Mouse (Mus musculus) embryonic stem cell, embryonic (primary cell): ENCODE data around the gene Gorasp1.

Experiments used
- CTCF ChIA-PET, 4 experiments: fragments of 300-600 bp in 2 of 4; fragments of 350-600 bp in 2 of 4; sonication (Branson Sonifier 250); formaldehyde crosslinking; loops; one replicate each; lab custom pipeline; 2022; ENCODE audit warnings: inconsistent platforms in 2 of 4; lab: Charles Lee
- POLR2A ChIA-PET, 4 experiments: fragments of 300-600 bp in 2 of 4; fragments of 350-600 bp in 2 of 4; sonication (Branson Sonifier 250); formaldehyde crosslinking; loops; one replicate each; lab custom pipeline; 2022; ENCODE audit warnings: antibody characterized with exemption in 4 of 4, inconsistent platforms in 1 of 4; lab: Charles Lee

Gene Gorasp1

GRCm38 (mm10) chr9:119962987-119963667 is 25.8 kb upstream of the Gorasp1 start:
- CTCF ChIA-PET = interaction anchor here (0.6 to 7.1 kb wide), 10 partner anchors 11 to 162 kb away, joined by 3 to 54 read pairs (median 4); partner anchors contain the start of genes Csrnp1 (in 1 of the 4), Gorasp1 (in 1 of the 4) and Ttc21a (in 1 of the 4)
- POLR2A ChIA-PET = interaction anchor here in 3 of 4 experiments (0.8 to 2.7 kb wide), 7 partner anchors 21 to 110 kb away, joined by 3 to 10 read pairs (median 4); partner anchors contain the start of genes Csrnp1 (in 3 of the 3), Gorasp1 (in 1 of the 3) and Ttc21a (in 1 of the 3)

- ChIA-PET CTCF (interaction anchor here in 3 of 4 experiments (0.6 to 7.1 kb wide), 13 partner anchors 12 to 163 kb away, joined by 3 to 54 read pairs (median 3); partner anchors contain the start of genes Csrnp1 (in 1 of the 3), Gorasp1 (in 1 of the 3) and Ttc21a (in 1 of the 3)), POLR2A (interaction anchor here in 3 of 4 experiments (0.8 to 2.7 kb wide), 16 partner anchors 12 to 168 kb away, joined by 3 to 10 read pairs (median 4); partner anchors contain the start of genes Csrnp1 (in 2 of the 3), Gorasp1 (in 2 of the 3), Rpsa (in 2 of the 3) and Ttc21a (in 2 of the 3))
Measured at GRCm38 (mm10) chr9:119962216-119962615, 24.9 kb upstream of the Gorasp1 start.

GRCm38 (mm10) chr9:119958835-119959234 is 21.5 kb upstream of the Gorasp1 start:
- CTCF ChIA-PET = interaction anchor here in 3 of 4 experiments (0.6 to 7.1 kb wide), 7 partner anchors 15 to 168 kb away, joined by 3 to 54 read pairs (median 4); partner anchors contain the start of genes Gorasp1 (in 1 of the 3) and Ttc21a (in 1 of the 3)
- POLR2A ChIA-PET = interaction anchor here in 3 of 4 experiments (1.0 to 2.0 kb wide), 8 partner anchors 9 to 26 kb away, joined by 3 to 6 read pairs (median 5); partner anchors contain the start of genes Csrnp1 (in 1 of the 3), Gorasp1 (in 1 of the 3) and Ttc21a (in 1 of the 3)

GRCm38 (mm10) chr9:119951388-119951787 is 14.0 kb upstream of the Gorasp1 start:
- ChIA-PET CTCF (interaction anchor here in 3 of 4 experiments (1.0 to 3.9 kb wide), 3 partner anchors 23 kb away, joined by 3 to 18 read pairs (median 4); no protein-coding TSS in a partner anchor), POLR2A (interaction anchor here in 2 of 4 experiments (1.2 to 4.2 kb wide), 6 partner anchors 8 to 98 kb away, joined by 3 to 18 read pairs (median 6); partner anchors contain the start of genes Gorasp1 (in 2 of the 2) and Ttc21a (in 2 of the 2))

GRCm38 (mm10) chr9:119950434-119950833 is 13.1 kb upstream of the Gorasp1 start:
- ChIA-PET POLR2A (interaction anchor here in 2 of 4 experiments (0.8 to 2.9 kb wide), 9 partner anchors 8 to 59 kb away, joined by 3 to 12 read pairs (median 4); partner anchors contain the start of genes Gorasp1 (in 2 of the 2), Ttc21a (in 2 of the 2) and Csrnp1 (in 1 of the 2)), CTCF (interaction anchor here in 3 of 4 experiments (0.5 to 6.4 kb wide), 4 partner anchors 24 to 64 kb away, joined by 3 to 19 read pairs (median 10); no protein-coding TSS in a partner anchor)

- POLR2A ChIA-PET = interaction anchor here in 3 of 4 experiments (0.6 to 1.3 kb wide), 3 partner anchors 12 to 474 kb away, joined by 4 to 6 read pairs (median 4); partner anchors contain the start of genes Gorasp1 (in 1 of the 3) and Ttc21a (in 1 of the 3)
- CTCF ChIA-PET = interaction anchor here in 2 of 4 experiments (0.6 to 6.4 kb wide), 4 partner anchors 25 to 218 kb away, joined by 3 to 19 read pairs (median 10); no protein-coding TSS in a partner anchor
Measured at GRCm38 (mm10) chr9:119948804-119949203, 11.4 kb upstream of the Gorasp1 start.

GRCm38 (mm10) chr9:119945173-119945900 is 8.0 kb upstream of the Gorasp1 start:
- CTCF ChIA-PET = interaction anchor here in 3 of 4 experiments (0.6 to 6.4 kb wide), 11 partner anchors 9 to 383 kb away, joined by 3 to 27 read pairs (median 3); no protein-coding TSS in a partner anchor
- POLR2A ChIA-PET = interaction anchor here in 3 of 4 experiments (0.6 to 1.4 kb wide), 5 partner anchors 28 to 182 kb away, joined by 3 to 8 read pairs (median 4); partner anchors contain the start of gene Rpsa (in 1 of the 3)

- ChIA-PET POLR2A (interaction anchor here in 3 of 4 experiments (0.6 to 3.0 kb wide), 14 partner anchors 10 to 184 kb away, joined by 3 to 18 read pairs (median 4); partner anchors contain the start of genes Csrnp1 (in 1 of the 3) and Rpsa (in 1 of the 3)), CTCF (interaction anchor here in 2 of 4 experiments (0.6 to 4.9 kb wide), 5 partner anchors 10 to 155 kb away, joined by 3 to 27 read pairs (median 4); no protein-coding TSS in a partner anchor)
Measured at GRCm38 (mm10) chr9:119943326-119943725, 6.0 kb upstream of the Gorasp1 start.

GRCm38 (mm10) chr9:119941861-119942260 is 4.5 kb upstream of the Gorasp1 start:
- CTCF ChIA-PET = interaction anchor here in 2 of 4 experiments (0.5 to 0.6 kb wide), 2 partner anchors 8 to 686 kb away, joined by 3 to 9 read pairs; no protein-coding TSS in a partner anchor
- POLR2A ChIA-PET = interaction anchor here in 2 of 4 experiments (1.5 to 3.0 kb wide), 3 partner anchors 11 to 42 kb away, joined by 5 to 18 read pairs (median 5); partner anchors contain the start of gene Csrnp1 (in 1 of the 2)

- POLR2A ChIA-PET = no interaction called here
- CTCF ChIA-PET = interaction anchor here in 1 of 4 experiments (0.7 kb wide), 1 partner anchor 250 kb away, joined by 3 read pairs; no protein-coding TSS in a partner anchor
Measured at GRCm38 (mm10) chr9:119941407-119941806, 4.0 kb upstream of the Gorasp1 start.

- CTCF ChIA-PET = no interaction called here
- POLR2A ChIA-PET = interaction anchor here in 2 of 4 experiments (0.9 to 5.3 kb wide), 3 partner anchors 14 to 187 kb away, joined by 3 to 31 read pairs (median 3); partner anchors contain the start of gene Rpsa (in 1 of the 2)
Measured at GRCm38 (mm10) chr9:119939646-119940045, 2.3 kb upstream of the Gorasp1 start.

GRCm38 (mm10) chr9:119938496-119938895 is 1.1 kb upstream of the Gorasp1 start:
- POLR2A ChIA-PET = interaction anchor here in 2 of 4 experiments (0.8 to 5.3 kb wide), 9 partner anchors 12 to 189 kb away, joined by 3 to 31 read pairs (median 4); partner anchors contain the start of gene Rpsa (in 1 of the 2)
- CTCF ChIA-PET = interaction anchor here in 3 of 4 experiments (0.6 to 2.3 kb wide), 3 partner anchors 36 to 90 kb away, joined by 3 to 13 read pairs (median 11); no protein-coding TSS in a partner anchor

- ChIA-PET POLR2A (interaction anchor here in 2 of 4 experiments (0.6 to 2.4 kb wide), 8 partner anchors 10 to 196 kb away, joined by 3 to 7 read pairs (median 3); partner anchors contain the start of gene Rpsa (in 1 of the 2)), CTCF (interaction anchor here in 3 of 4 experiments (0.6 to 1.6 kb wide), 6 partner anchors 9 to 155 kb away, joined by 3 to 9 read pairs (median 5); no protein-coding TSS in a partner anchor)
Measured at GRCm38 (mm10) chr9:119933675-119934074, 3.7 kb downstream of the Gorasp1 start.

GRCm38 (mm10) chr9:119932358-119932757 is 5.0 kb downstream of the Gorasp1 start:
- ChIA-PET POLR2A (interaction anchor here in 2 of 4 experiments (0.6 to 2.4 kb wide), 8 partner anchors 9 to 197 kb away, joined by 3 to 7 read pairs (median 4); partner anchors contain the start of gene Rpsa (in 1 of the 2)), CTCF (interaction anchor here (0.5 to 1.6 kb wide), 7 partner anchors 12 to 259 kb away, joined by 3 to 6 read pairs (median 3); no protein-coding TSS in a partner anchor)

GRCm38 (mm10) chr9:119926497-119926896 is 10.9 kb downstream of the Gorasp1 start:
- ChIA-PET CTCF (interaction anchor here in 3 of 4 experiments (0.5 to 3.5 kb wide), 5 partner anchors 13 to 147 kb away, joined by 3 to 12 read pairs (median 4); no protein-coding TSS in a partner anchor), POLR2A (interaction anchor here (0.5 to 6.0 kb wide), 12 partner anchors 10 to 201 kb away, joined by 3 to 31 read pairs (median 4); partner anchors contain the start of genes Gorasp1 (in 3 of the 4), Ttc21a (in 3 of the 4) and Rpsa (in 1 of the 4))
